Mouse (Mus musculus): ENCODE results near the gene Kcnj10.

GRCm38 (mm10) chr1:172408996-172409395, 68.0 kb downstream of the Kcnj10 start:
- TF ChIP-seq POLR2A (IDR thresholded peaks at IDR 0.05; ENCODE audit: control insufficient read depth, low read depth, low read length) (no peak), CTCF (IDR thresholded peaks at IDR 0.05; ENCODE audit: control insufficient read depth, insufficient read depth, insufficient replicate concordance, low read depth, low read length) (peak; percentile 32; the same call in 1 of the 2 replicates)
